Mouse (Mus musculus): ENCODE measurements at regions not wholly inside any gene's neighbourhood (a gene's known extent, or its start where the extent isn't known, plus 50 kb on each side); places are given as distances from the start of the nearest gene placed in this dataset.

DNA sequence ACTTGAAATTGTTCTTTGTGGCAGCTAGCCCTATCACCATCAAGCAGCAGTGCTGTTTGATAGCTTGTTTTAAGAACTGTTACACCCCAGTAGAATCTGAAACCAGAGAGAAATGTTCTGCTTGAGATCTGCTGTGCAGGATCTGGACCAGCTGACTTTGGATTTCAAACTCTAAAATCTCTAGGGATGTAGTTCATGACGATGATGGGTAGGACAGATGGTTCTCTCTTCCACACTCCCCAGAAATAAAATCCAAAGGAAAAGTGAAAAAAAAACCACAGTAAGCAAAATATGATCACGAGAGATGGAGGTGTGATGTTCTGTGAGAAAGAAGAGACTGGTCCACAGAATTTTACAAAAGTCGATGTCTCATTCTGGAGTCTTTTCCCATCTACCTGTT, 879.9 kb downstream of the Stpg2 start:
- no peak for TF ChIP-seq MAFK (IDR thresholded peaks at IDR 0.05; ENCODE audit: insufficient replicate concordance, low read length)
- TF ChIP-seq POLR2A (IDR thresholded peaks at IDR 0.05; ENCODE audit: low read depth, low read length): no peak
- TF ChIP-seq ZMIZ1 (IDR thresholded peaks at IDR 0.05; ENCODE audit: low read depth, low read length): no peak
- TF ChIP-seq ZNF384 (IDR thresholded peaks at IDR 0.05; ENCODE audit: low read depth, low read length): no peak
- TF ChIP-seq CTCF (conservative IDR thresholded peaks at IDR 0.05 in 1 of 2, IDR thresholded peaks at IDR 0.05 in 1 of 2; ENCODE audit: low read depth in 2 of 2, low read length in 2 of 2): no peak
- no peak for TF ChIP-seq MAX (IDR thresholded peaks at IDR 0.05; ENCODE audit: low read length)
- no peak for TF ChIP-seq HCFC1 (IDR thresholded peaks at IDR 0.05; ENCODE audit: low read depth, low read length)
- TF ChIP-seq EP300 (IDR thresholded peaks at IDR 0.05; ENCODE audit: low read length): no peak
- no peak for TF ChIP-seq KAT2A (IDR thresholded peaks at IDR 0.05; ENCODE audit: insufficient replicate concordance, low read length)
- no peak for TF ChIP-seq NELFE (IDR thresholded peaks at IDR 0.05; ENCODE audit: low read depth, low read length)
- no peak for TF ChIP-seq MAZ (IDR thresholded peaks at IDR 0.05; ENCODE audit: low read depth, low read length)

All from CH12.LX (cell line).